Mouse (Mus musculus) CH12.LX (cell line): ENCODE results near the gene Prkag2. TPM values are rescaled to one million over a fixed set of nuclear protein-coding genes. Genes with fewer than 3 reads are reported as not detected.

ENCODE experiments used
- DNase-seq: peaks from one replicate; pipeline ENCODE4 v3.0.0-alpha.2; 2013; ENCODE audit errors: extremely low read depth
- H3K27ac ChIP-seq: 2 replicates; pipeline ENCODE4 v1.5.1; 2012; ENCODE audit warnings: low read depth, mild to moderate bottlenecking, control low read depth, moderate library complexity; ENCODE audit not compliant: insufficient read depth
- H3K27me3 ChIP-seq: replicated peaks from 2 replicates; pipeline ENCODE3; 2012; ENCODE audit warnings: inconsistent platforms
- H3K36me3 ChIP-seq, 2 experiments: replicated peaks in 1 of 2; 2 replicates each; pipeline versions ENCODE3 to v1.6.1; 2012; ENCODE audit warnings: inconsistent platforms in 1 of 2, low read length in 1 of 2, mild to moderate bottlenecking in 1 of 2, mixed read lengths in 1 of 2, moderate library complexity in 1 of 2; ENCODE audit not compliant: control insufficient read depth in 1 of 2, insufficient read depth in 1 of 2
- H3K4me1 ChIP-seq, 2 experiments: 2 replicates each; pipeline ENCODE4 v1.6.1; 2012; ENCODE audit warnings: inconsistent platforms in 1 of 2, moderate library complexity in 1 of 2; ENCODE audit not compliant: insufficient read depth in 2 of 2, control insufficient read depth in 1 of 2
- H3K4me2 ChIP-seq: 2 replicates; pipeline ENCODE4 v1.6.1; 2012; ENCODE audit warnings: low read depth, mild to moderate bottlenecking, control low read depth; ENCODE audit not compliant: poor library complexity, insufficient read depth, severe bottlenecking
- H3K4me3 ChIP-seq, 3 experiments: fragments of 150-350 bp in 1 of 3; sonication (generic) in 1 of 3; replicated peaks in 1 of 3; 2 replicates each; pipeline versions ENCODE3 to v1.5.1; 2011 to 2012; ENCODE audit warnings: low read depth in 2 of 3, low read length in 2 of 3, mild to moderate bottlenecking in 2 of 3, moderate library complexity in 2 of 3, control low read depth in 1 of 3, improper control_type of control experiment in 1 of 3, inconsistent platforms in 1 of 3, mixed read lengths in 1 of 3; ENCODE audit not compliant: poor library complexity in 1 of 3
- H3K79me2 ChIP-seq: replicated peaks from 2 replicates; pipeline ENCODE4 v1.6.1; 2012; ENCODE audit warnings: mild to moderate bottlenecking, moderate library complexity; ENCODE audit not compliant: control insufficient read depth, poor library complexity, insufficient read depth, severe bottlenecking; ENCODE audit errors: extremely low read depth
- H3K9ac ChIP-seq: 2 replicates; pipeline ENCODE4 v1.6.1; 2012; ENCODE audit warnings: low read depth, mild to moderate bottlenecking, control low read depth, moderate library complexity; ENCODE audit not compliant: insufficient read depth
- H3K9me3 ChIP-seq: replicated peaks from 2 replicates; pipeline ENCODE3; 2012; ENCODE audit warnings: low read length, inconsistent platforms, mixed read lengths
- BHLHE40 ChIP-seq: IDR thresholded peaks from 2 replicates; pipeline ENCODE4 v1.6.1; 2011; ENCODE audit warnings: mild to moderate bottlenecking, low read depth, low read length, improper control_type of control experiment
- CHD1 ChIP-seq: IDR thresholded peaks from 2 replicates; pipeline ENCODE4 v1.6.1; 2012; ENCODE audit warnings: low read depth, low read length, improper control_type of control experiment, inconsistent platforms
- CHD2 ChIP-seq: IDR thresholded peaks from 2 replicates; pipeline ENCODE4 v1.6.1; 2011; ENCODE audit warnings: low read length, improper control_type of control experiment
- CTCF ChIP-seq, 2 experiments: IDR thresholded peaks in 1 of 2; conservative IDR thresholded peaks in 1 of 2; 2 replicates each; pipeline ENCODE4 v1.5.1; 2011 to 2012; ENCODE audit warnings: low read depth in 2 of 2, low read length in 2 of 2, improper control_type of control experiment in 1 of 2, inconsistent platforms in 1 of 2, mild to moderate bottlenecking in 1 of 2, moderate library complexity in 1 of 2
- E2F4 ChIP-seq: IDR thresholded peaks from 2 replicates; pipeline ENCODE4 v1.6.1; 2011; ENCODE audit warnings: low read depth, low read length, improper control_type of control experiment; ENCODE audit not compliant: insufficient replicate concordance
- EP300 ChIP-seq: IDR thresholded peaks from 2 replicates; pipeline ENCODE4 v1.6.1; 2011; ENCODE audit warnings: low read length, improper control_type of control experiment
- ETS1 ChIP-seq: conservative IDR thresholded peaks from 2 replicates; pipeline ENCODE4 v1.6.1; 2012; ENCODE audit warnings: low read depth, mild to moderate bottlenecking, inconsistent platforms, low read length, improper control_type of control experiment, moderate library complexity
- GABPA ChIP-seq: IDR thresholded peaks from 2 replicates; pipeline ENCODE4 v1.6.1; 2012; ENCODE audit warnings: low read depth, low read length, improper control_type of control experiment, inconsistent platforms; ENCODE audit not compliant: insufficient replicate concordance
- HCFC1 ChIP-seq: IDR thresholded peaks from 2 replicates; pipeline ENCODE4 v1.6.1; 2012; ENCODE audit warnings: low read depth, mild to moderate bottlenecking, inconsistent platforms, low read length, improper control_type of control experiment
- KAT2A ChIP-seq: IDR thresholded peaks from 2 replicates; pipeline ENCODE4 v1.6.1; 2012; ENCODE audit warnings: low read length, improper control_type of control experiment, inconsistent platforms; ENCODE audit not compliant: insufficient replicate concordance
- MAFK ChIP-seq: IDR thresholded peaks from 2 replicates; pipeline ENCODE4 v1.6.1; 2011; ENCODE audit warnings: low read length, improper control_type of control experiment; ENCODE audit not compliant: insufficient replicate concordance
- MAX ChIP-seq: IDR thresholded peaks from 2 replicates; pipeline ENCODE4 v1.6.1; 2011; ENCODE audit warnings: low read length, improper control_type of control experiment
- MAZ ChIP-seq: IDR thresholded peaks from 2 replicates; pipeline ENCODE4 v1.6.1; 2012; ENCODE audit warnings: low read depth, mild to moderate bottlenecking, inconsistent platforms, low read length, improper control_type of control experiment, moderate library complexity
- MEF2A ChIP-seq: IDR thresholded peaks from 2 replicates; pipeline ENCODE4 v1.6.1; 2014; ENCODE audit warnings: low read depth, mild to moderate bottlenecking, inconsistent platforms, low read length, improper control_type of control experiment, borderline replicate concordance
- NELFE ChIP-seq: IDR thresholded peaks from 2 replicates; pipeline ENCODE4 v1.6.1; 2011; ENCODE audit warnings: low read depth, low read length, improper control_type of control experiment
- PAX5 ChIP-seq: IDR thresholded peaks from 2 replicates; pipeline ENCODE4 v1.6.1; 2012; ENCODE audit warnings: low read length, inconsistent platforms, mixed read lengths
- RAD21 ChIP-seq: IDR thresholded peaks from 2 replicates; pipeline ENCODE4 v1.6.1; 2011; ENCODE audit warnings: low read depth, mild to moderate bottlenecking, low read length, improper control_type of control experiment, moderate library complexity
- RCOR1 ChIP-seq: conservative IDR thresholded peaks from 2 replicates; pipeline ENCODE4 v1.6.1; 2012; ENCODE audit warnings: low read depth, mild to moderate bottlenecking, inconsistent platforms, low read length, improper control_type of control experiment
- SIN3A ChIP-seq: IDR thresholded peaks from 2 replicates; pipeline ENCODE4 v1.6.1; 2012; ENCODE audit warnings: low read length, improper control_type of control experiment, inconsistent platforms
- SMC3 ChIP-seq: IDR thresholded peaks from 2 replicates; pipeline ENCODE4 v1.6.1; 2011; ENCODE audit warnings: low read depth, low read length, improper control_type of control experiment
- UBTF ChIP-seq: IDR thresholded peaks from 2 replicates; pipeline ENCODE4 v1.6.1; 2012; ENCODE audit warnings: low read depth, mild to moderate bottlenecking, inconsistent platforms, low read length, improper control_type of control experiment, moderate library complexity
- USF2 ChIP-seq: conservative IDR thresholded peaks from 2 replicates; pipeline ENCODE4 v1.6.1; 2011; ENCODE audit warnings: low read depth, low read length, improper control_type of control experiment
- ZC3H11A ChIP-seq: IDR thresholded peaks from 2 replicates; pipeline ENCODE4 v1.6.1; 2012; ENCODE audit warnings: low read depth, mild to moderate bottlenecking, inconsistent platforms, low read length, improper control_type of control experiment
- ZKSCAN1 ChIP-seq: IDR thresholded peaks from 2 replicates; pipeline ENCODE4 v1.6.1; 2012; ENCODE audit warnings: low read depth, inconsistent platforms, low read length, improper control_type of control experiment, borderline replicate concordance
- ZMIZ1 ChIP-seq: IDR thresholded peaks from 2 replicates; pipeline ENCODE4 v1.6.1; 2012; ENCODE audit warnings: low read depth, mild to moderate bottlenecking, inconsistent platforms, low read length, improper control_type of control experiment
- ZNF384 ChIP-seq: IDR thresholded peaks from 2 replicates; pipeline ENCODE4 v1.6.1; 2012; ENCODE audit warnings: low read depth, low read length, improper control_type of control experiment, inconsistent platforms
- dilution Hi-C: fragments of 300-500 bp; cut with MboI; formaldehyde crosslinking; loops from 2 replicates; pipeline ENCODE4 v1.14.3; 2020; ENCODE audit warnings: low sequenced_read_pairs; ENCODE audit not compliant: extremely low pct_unique_long_range_greater_than_20kb, extremely low pct_ligation_motif_present
- in situ Hi-C: fragments of 300-500 bp; cut with MboI; formaldehyde crosslinking; loops from 3 replicates; pipeline ENCODE4 v1.14.3; 2019; ENCODE audit warnings: low sequenced_read_pairs, low pct_ligation_motif_present, low pct_unique_long_range_greater_than_20kb, mixed read lengths
- polyA plus RNA-seq: library from polyadenylated mRNA; unstranded; fragments of >175 nt; gene quantifications from 2 replicates; pipeline ENCODE4 v1.2.1, GENCODE M21; 2012; ENCODE audit warnings: low read depth; ENCODE audit not compliant: insufficient read length
- total RNA-seq, 2 experiments: library from RNA; depleted of rRNA; stranded (reverse); fragments of 300-350 nt in 1 of 2; fragments of >200 nt in 1 of 2; gene quantifications; 2 replicates each; pipeline ENCODE4 v1.2.3; 2012 to 2014

Prkag2 gene
- total and polyA plus RNA-seq, 3 experiments, result 4.6 to 21.2 (median 8.8) TPM

GRCm38 (mm10) chr5:25019221-25019620, 81.2 kb downstream of the Prkag2 start:
- no peak for TF ChIP-seq PAX5
- no peak overlapping the region for H3K9ac ChIP-seq
- peaks cover 3 to 5% of the 10 kb centered on the region in 2 experiments; a peak in 3 of 4 replicates for H3K4me1 ChIP-seq
- H3K9me3 ChIP-seq, result no peaks in the 10 kb centered on the region
- H3K4me2 ChIP-seq, result no peak overlapping the region
- H3K4me3 ChIP-seq, result no peak overlapping the region
- H3K36me3 ChIP-seq, result peaks cover 2 to 11% of the 10 kb centered on the region in 2 experiments
- no peak overlapping the region for H3K27ac ChIP-seq
- in situ Hi-C loops, result no loop called here
- DNase-seq, result no peak
- dilution Hi-C loops, result no loop called here
- H3K79me2 ChIP-seq, result no peaks in the 10 kb centered on the region
- H3K27me3 ChIP-seq, result no peaks in the 10 kb centered on the region

- no peak overlapping the region for H3K4me2 ChIP-seq
- H3K27me3 ChIP-seq, result no peaks in the 10 kb centered on the region
- no peak overlapping the region for H3K9ac ChIP-seq
- H3K4me3 ChIP-seq, result no peak overlapping the region
- H3K27ac ChIP-seq, result no peak overlapping the region
- no peak for TF ChIP-seq ZNF384
- TF ChIP-seq MEF2A, result no peak
- no peak for TF ChIP-seq GABPA
- no peak for TF ChIP-seq MAFK
- no peaks in the 10 kb centered on the region for H3K79me2 ChIP-seq
- in situ Hi-C loops (no loop called here), dilution Hi-C loops (no loop called here)
- H3K4me1 ChIP-seq, result peaks cover 19 to 36% of the 10 kb centered on the region in 2 experiments
- peaks cover 0 to 4% of the 10 kb centered on the region in 2 experiments for H3K36me3 ChIP-seq
- no peak for DNase-seq
- no peaks in the 10 kb centered on the region for H3K9me3 ChIP-seq
These were observed 88.3 kb downstream of the Prkag2 start for GRCm38 (mm10) chr5:25012134-25012533.

- Histone ChIP-seq H3K79me2 (no peaks in the 10 kb centered on the region), H3K27me3 (no peaks in the 10 kb centered on the region), H3K4me3 (peak overlapping the region in 1 of 3 experiments; percentile 27), H3K9ac (no peak overlapping the region), H3K9me3 (no peaks in the 10 kb centered on the region), H3K36me3 (peaks cover 0 to 4% of the 10 kb centered on the region in 2 experiments), H3K4me1 (peaks cover 19 to 42% of the 10 kb centered on the region in 2 experiments), H3K27ac (no peak overlapping the region), H3K4me2 (peak overlapping the region; percentile 44)
- peak; percentile 89 for DNase-seq
- in situ Hi-C loops, result no loop called here
- dilution Hi-C loops, result no loop called here
- TF ChIP-seq MAFK (no peak), HCFC1 (no peak), ZNF384 (peak; percentile 24; the same call in 1 of the 2 replicates), ETS1 (no peak), KAT2A (no peak), RAD21 (peak; percentile 87), SIN3A (no peak; the same call in 1 of the 2 replicates), RCOR1 (no peak), CHD1 (no peak), UBTF (no peak), GABPA (no peak), NELFE (no peak), MAZ (no peak), CHD2 (no peak), SMC3 (peak; percentile 58), MAX (peak; percentile 95), USF2 (no peak), EP300 (no peak), CTCF (conservative IDR thresholded peaks at IDR 0.05 in 1 of 2, IDR thresholded peaks at IDR 0.05 in 1 of 2; ENCODE audit: low read depth in 2 of 2, low read length in 2 of 2) (peak; percentile 67 to 91), E2F4 (no peak), ZMIZ1 (no peak), BHLHE40 (peak; percentile 93), ZC3H11A (no peak), ZKSCAN1 (no peak)
These were observed 89.4 kb downstream of the Prkag2 start for GRCm38 (mm10) chr5:25011019-25011485.
